Mouse (Mus musculus) B cell, adult 2 months (primary cell): Measurements from ENCODE around the gene Tbcd.
"Not testable (repeated sequence)": the region's sequence is repeated elsewhere in the genome, so short reads cannot be mapped to it uniquely, and the experiment has no call there.

Experiments
- DNase-seq, 2 experiments: peaks; one replicate each; pipeline ENCODE4 v3.0.0; 2022

Gene Tbcd

GRCm38 (mm10) chr11:121655166-121655806, 203.5 kb downstream of the Tbcd start:
- DNase-seq, result no peak

GRCm38 (mm10) chr11:121655807-121656511, 204.2 kb downstream of the Tbcd start:
- DNase-seq, result no peak

GRCm38 (mm10) chr11:121658151-121658550, 206.4 kb downstream of the Tbcd start:
- DNase-seq, result no peak

DNA sequence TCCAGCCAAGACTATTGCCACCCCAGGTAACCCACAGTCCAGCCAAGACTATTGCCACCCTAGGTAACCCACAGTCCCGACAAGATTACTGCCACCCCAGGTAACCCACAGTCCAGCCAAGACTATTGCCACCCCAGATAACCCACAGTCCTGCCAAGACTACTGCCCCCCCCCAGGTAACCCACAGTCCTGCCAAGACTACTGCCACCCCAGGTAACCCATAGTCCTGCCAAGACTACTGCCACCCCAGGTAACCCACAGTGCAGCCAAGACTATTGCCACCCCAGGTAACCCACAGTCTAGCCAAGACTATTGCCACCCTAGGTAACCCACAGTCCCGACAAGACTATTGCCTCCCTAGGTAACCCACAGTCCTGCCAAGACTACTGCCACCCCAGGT, 208.9 kb downstream of the Tbcd start:
- not testable (repeated sequence) for DNase-seq

DNA sequence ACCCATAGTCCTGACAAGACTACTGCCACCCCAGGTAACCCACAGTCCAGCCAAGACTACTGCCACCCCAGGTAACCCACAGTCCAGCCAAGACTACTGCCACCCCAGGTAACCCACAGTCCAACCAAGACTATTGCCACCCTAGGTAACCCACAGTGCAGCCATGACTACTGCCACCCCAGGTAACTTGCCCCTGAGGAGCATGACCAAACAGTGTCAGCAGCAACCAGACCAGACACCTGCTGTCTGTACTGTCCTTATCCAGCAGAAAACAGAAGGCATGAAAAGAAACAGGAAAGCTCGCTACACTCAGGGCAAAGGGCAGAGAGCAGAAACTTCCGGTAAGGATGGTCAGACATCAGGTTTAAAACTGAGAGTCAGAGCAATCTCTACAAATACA, 209.4 kb downstream of the Tbcd start:
- no peak for DNase-seq
